Mouse (Mus musculus) frontal cortex, postnatal 25 days (tissue): ENCODE data around the gene Gm11096.

ENCODE experiments used
- DNase-seq, 2 experiments: peaks; one replicate each; pipeline ENCODE4 v3.0.0; 2022; ENCODE audit warnings: low spot score in 2 of 2

Gene Gm11096

GRCm38 (mm10) chr17:81441463-81441862, at the start of gene Gm11096:
TSS of gene Gm11096 (plus strand) at chr17:81441763.
- no peak for DNase-seq

DNA sequence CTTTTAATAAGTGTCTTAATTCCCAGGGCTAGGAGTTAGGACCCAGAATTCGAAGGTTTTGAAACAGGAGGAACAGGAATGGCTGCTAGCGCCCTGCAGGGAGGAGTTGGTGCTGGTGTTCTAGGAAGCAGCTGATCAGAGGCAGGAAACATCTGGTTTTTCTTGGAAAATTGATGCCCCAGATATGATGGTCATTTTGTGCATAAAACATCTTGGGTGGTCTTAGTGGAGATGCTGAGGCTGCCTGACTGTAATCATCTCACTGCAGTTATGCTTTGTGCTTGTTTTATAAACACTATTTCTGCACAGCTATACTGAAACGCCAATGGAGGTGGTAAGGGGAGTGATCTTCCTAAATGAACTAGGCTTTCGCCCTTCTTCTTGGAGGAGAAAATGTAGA, 48.5 kb upstream of the Gm11096 start:
- no peak for DNase-seq

GRCm38 (mm10) chr17:81394124-81394523, 47.4 kb upstream of the Gm11096 start:
- DNase-seq: no peak

DNA sequence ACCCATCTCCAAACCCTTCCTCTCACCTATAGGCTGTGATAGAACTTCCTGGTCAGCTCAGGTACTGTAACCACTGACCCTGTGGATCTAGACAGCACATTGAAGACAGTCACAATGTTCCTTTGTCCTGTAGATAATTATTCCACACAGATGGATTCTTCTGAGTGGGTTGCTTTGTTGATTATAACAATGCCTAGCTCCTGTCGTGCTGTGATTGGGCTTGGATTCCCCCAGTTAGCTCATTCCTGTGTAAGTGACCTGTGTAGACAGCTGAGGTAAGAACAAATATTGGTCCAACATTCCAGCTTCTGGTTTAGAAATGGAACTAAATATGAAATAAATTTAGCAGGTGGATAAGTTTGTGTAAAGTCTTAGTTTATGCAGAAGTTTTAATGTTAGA, 44.1 kb upstream of the Gm11096 start:
- no peak for DNase-seq

GRCm38 (mm10) chr17:81400377-81400776, 41.2 kb upstream of the Gm11096 start:
- DNase-seq: no peak

DNA sequence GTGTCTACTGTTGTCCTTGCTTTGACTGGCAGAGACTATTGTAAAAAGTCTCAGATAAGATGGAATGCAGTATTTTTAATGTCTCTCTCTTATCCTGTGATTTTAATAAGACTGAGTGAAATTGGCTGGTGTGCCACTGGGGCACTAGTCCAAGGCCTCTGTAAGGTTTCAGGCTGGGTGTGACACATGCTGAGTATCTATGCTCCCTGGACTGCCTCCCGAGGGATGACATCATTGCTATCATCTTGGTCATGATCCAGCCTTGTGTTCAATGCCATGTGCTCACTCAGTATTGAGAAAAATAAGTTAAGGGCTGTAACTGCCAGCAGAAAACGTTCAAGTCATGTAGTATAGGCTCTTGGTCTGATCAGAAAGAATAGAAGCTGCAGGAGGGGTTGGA, 38.9 kb upstream of the Gm11096 start:
- no peak for DNase-seq

GRCm38 (mm10) chr17:81403121-81403520, 38.4 kb upstream of the Gm11096 start:
- DNase-seq: no peak

GRCm38 (mm10) chr17:81404225-81404624, 37.3 kb upstream of the Gm11096 start:
- DNase-seq: no peak

DNA sequence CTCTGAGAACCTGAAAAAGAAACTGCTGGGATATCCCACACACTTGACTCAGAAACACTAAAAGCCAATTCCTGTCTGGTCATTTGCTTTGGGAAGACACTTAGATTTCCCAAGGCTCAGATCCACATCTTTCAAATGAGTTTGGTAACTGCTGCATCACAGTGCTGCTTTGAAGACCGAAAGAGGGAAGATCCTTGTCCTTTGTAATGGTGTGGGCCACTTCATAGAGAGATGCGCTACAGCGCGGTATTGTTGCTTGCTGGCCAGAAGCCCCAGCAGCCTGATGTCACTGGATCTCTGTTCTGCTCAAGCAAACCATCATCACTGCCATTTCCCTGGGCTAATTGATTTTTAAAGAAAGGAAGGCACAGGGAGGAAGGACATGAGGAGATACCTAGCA, 28.8 kb upstream of the Gm11096 start:
- no peak for DNase-seq

- no peak for DNase-seq
These were observed 25.0 kb upstream of the Gm11096 start for GRCm38 (mm10) chr17:81416361-81417114.

DNA sequence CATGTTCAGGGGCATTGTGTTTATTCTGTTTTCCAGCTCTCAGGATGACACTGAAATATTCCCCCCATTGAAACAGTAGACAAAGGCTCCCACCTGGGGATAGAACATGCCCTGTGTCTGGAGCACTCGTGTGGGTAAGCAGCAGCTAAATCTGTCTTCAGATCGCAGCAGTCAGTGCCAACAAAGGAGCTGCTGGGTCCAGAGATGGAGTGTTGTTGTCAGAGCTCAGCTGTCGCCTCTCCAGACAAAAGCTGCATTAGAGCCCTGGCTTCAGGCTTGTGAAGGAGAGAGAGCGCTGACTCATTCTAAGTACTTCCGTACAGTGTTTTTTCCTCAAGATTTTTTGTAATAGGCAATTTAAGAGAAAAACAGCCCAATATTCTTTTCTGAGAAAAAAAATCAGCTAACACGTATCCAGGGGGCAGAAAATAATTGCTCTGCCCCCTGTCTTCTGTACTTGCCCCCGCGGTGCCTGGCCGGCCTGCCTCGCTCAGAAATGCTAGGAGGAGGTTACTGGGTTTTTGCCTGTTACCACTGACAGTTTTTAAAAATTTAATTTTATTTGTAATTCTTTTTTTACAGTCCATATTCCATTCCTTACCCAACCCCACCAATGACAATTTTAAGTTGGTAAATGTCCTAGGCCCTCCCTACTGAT, 21.6 kb upstream of the Gm11096 start:
- no peak for DNase-seq

DNA sequence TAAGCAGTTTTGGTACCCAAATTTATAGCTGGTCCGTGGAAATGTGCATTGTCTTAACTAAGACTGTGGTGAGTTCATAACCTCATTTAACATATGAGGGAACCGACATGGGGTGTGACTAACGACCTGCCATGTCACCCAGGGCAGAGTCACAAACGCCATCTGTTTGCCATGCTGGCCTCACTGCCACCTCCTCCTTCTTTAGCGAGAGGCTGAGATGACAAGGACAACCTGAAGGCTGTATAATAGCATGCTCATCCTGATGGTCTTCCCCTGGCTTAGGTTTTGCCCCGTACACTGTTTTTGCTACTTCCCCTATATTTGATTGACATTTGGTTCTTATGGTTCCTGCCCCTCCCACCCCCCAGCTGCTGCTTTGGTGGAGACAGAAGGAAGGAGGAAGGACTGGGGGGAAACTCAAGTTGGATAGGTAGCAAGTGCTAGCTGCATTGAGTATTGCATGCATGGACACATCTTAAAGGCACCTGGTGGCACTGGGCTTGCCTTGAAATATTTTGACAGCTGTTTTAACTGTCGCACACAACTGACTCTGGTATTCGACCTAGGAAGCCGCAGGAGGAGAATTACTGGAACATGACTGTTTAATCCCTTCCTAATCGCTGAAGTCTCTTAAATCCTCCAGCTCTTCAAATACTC, 17.2 kb upstream of the Gm11096 start:
- no peak for DNase-seq

DNA sequence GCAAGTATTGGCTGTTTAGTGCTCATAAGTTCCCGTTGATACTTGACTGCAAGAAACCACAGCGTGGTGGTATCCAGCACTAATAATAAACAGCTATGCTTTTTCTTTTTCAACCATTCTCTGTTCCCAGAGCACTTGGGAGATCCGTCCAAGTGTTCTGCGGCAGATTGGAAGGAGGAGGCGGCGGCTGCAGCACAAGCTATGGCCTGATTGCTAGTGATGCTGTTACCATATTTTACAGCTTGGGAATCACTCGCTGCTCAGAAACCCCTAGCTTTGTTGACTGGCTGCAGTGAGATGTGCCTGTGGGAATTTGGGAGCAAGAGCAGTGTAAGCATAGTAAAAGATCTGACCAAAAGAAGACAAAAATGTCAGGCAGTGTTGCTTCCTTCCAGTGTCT, 14.3 kb upstream of the Gm11096 start:
- DNase-seq: peak in 1 of 2 experiments; percentile 33

DNA sequence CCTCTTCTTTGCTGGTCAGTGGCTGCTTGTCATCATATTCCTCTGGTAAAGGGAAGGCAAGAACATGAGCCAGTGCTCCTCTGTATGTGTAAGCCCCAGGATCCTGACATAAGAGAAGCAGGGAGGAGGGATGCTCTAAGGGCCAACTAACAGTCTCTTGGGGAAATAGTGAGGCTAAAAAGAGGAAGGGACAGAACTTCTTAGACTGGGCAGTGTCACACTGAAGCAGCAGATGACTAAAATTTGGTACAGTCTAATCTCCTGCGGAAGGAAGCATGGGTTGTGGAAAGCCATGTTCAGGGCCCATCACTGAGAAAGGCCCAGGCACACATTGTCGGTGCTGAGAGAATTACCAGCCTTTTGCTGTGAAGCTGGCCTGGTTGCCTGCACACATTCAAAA, 8.8 kb upstream of the Gm11096 start:
- DNase-seq: no peak

DNA sequence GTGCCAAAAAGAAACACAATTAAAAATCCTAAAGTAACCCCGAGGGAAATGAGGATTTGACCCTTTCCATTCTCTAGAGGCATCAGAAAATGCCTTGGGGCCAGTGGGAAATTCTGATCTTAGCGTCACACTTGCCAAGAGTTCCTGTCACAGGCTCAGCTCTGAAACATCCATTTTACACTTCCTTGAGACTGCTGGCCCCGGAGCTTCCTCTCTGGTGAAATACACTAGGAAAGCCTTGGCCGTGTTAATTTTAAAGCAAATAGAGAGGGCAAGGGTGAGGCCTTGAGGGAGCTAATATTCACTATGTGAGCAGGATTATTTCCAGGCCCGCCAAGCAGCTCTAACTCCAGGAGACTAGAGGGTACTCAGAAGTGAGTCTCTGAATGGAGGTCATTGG, 8.4 kb upstream of the Gm11096 start:
- no peak for DNase-seq

DNA sequence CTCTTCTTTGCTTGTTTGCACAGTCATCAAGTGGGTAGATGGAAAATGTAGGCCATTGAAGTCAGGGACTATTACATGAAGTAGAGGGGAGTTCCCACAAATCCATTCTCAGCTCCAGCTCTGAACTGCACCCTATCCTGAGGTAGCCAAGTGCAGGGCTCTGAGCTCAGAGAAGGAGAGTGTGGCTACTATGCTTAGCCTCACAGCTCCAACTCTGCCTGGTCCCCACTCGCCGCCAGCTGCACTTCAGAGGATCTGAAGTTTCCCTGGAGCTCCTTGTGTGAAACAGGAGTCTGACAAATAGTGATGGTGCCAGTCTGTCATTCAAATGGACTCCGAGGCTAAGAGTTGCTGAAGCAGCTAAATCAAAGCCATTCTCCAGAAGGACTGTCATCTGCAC, 13.7 kb downstream of the Gm11096 start:
- no peak for DNase-seq

GRCm38 (mm10) chr17:81455977-81456376, 14.4 kb downstream of the Gm11096 start:
- DNase-seq: no peak

DNA sequence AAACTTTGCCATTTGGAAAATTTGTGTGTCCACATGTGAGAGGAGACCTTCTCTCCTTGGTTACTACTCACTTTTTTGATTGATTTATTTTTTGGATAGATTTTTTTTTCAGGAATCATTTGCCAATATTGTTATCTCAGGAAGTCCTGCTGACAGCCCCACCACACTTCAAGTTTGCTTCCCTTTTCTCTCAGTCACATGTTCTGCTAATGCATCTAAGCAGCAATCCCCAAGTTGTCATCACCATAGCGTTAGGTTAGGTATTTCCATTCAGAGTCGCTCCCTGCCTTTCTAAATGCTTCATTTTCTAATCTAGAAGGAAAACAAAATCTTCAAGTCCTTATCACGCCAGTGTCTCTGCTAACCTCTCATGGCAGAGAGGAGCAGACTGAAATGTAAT, 17.8 kb downstream of the Gm11096 start:
- DNase-seq: no peak

DNA sequence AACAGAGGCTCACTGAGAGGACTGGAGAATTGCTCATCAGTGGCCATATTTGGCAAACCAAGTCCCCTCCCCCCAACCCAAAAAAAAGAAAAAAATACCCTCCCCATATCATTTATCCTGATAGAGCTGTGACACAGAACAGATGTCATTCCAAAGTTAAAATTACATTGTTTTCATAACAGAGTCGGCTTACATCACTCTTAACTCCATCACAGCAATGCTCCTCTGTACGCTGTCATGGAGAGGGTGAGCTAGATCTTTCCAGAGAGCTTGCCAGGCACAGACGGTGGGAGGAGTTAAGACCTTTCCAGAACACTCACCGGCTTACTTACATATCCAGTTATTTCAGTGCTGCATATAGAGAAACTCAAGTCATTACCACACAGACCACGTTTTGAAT, 27.4 kb downstream of the Gm11096 start:
- no peak for DNase-seq

DNA sequence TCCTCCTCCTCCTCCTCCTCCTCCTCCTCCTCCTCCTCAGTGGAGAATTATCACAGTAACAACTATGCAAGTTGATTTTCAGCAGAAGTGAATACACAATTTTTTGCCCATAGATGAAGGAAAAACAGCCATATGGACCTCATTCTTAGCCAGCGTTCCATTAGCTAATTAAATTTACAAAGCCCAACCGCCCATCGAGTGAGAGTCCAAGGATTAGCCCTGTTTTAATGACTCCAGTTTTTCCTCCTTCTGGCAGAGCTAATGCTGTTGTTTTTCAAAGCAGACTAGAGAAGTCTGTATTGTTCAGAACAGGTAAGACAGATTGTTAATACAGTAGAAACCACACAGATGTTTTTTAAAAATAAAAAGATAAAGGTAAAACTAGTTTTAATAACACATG, 31.8 kb downstream of the Gm11096 start:
- DNase-seq: no peak

DNA sequence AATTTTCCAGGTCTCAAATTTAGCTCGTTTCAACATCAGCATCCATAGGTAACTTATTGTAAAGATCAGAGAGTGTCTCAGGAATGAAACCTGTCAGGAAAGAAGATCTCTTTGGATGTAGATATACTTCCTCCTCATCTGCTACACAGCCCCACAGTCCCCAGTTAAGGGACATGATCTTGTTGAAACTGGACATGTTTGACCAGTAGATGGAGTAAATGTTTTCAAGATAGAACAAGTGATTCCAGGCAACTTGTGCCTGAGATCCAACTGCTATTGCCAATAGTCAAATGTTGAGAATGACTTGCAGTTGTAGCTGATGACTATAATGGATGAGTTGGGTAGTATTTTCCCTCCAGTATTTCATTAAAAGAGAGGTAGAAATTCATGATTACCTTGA, 35.9 kb downstream of the Gm11096 start:
- no peak for DNase-seq

DNA sequence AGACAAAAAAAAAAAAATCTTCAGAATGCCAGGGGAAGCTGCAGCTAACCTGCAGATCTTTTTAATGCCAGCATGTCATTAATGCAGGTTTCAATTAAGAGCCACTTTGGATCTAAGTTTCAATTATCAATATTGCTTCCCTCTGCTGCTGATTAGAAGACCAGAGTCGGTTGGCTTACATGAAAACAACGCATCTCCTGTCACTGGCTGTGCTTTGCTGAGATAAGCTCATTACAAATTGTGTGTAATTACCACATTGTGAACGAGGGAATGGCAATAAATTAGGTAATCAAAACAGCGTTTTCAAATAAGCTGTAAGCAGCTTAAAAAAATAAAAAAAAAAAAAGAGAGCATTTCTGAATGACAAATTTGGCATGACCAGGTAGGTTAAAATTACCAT, 38.2 kb downstream of the Gm11096 start:
- DNase-seq: no peak
